Mouse (Mus musculus) yolk sac, embryonic 10.5 days (tissue): Measurements from ENCODE around the gene Tdrd9.
A peak's percentile ranks its signal among the peaks of the same experiment; 100 is the strongest.

ENCODE experiments used
- DNase-seq: peaks from one replicate; pipeline ENCODE4 v3.0.0-alpha.2; 2017; ENCODE audit warnings: low spot score

Tdrd9 gene

GRCm38 (mm10) chr12:111958101-111958865 lies 13.1 kb upstream of the Tdrd9 start:
- DNase-seq = peak; percentile 39

- DNase-seq = no peak
These were observed 8.0 kb upstream of the Tdrd9 start for GRCm38 (mm10) chr12:111963339-111963738.

- DNase-seq = peak; percentile 96
These were observed 4.6 kb upstream of the Tdrd9 start, which contains the start of gene Atp5mpl for GRCm38 (mm10) chr12:111966683-111967173. Atp5mpl (minus strand) TSS chr12:111966977.

- no peak for DNase-seq
These were observed 1.3 kb upstream of the Tdrd9 start for GRCm38 (mm10) chr12:111970085-111970484.

GRCm38 (mm10) chr12:111972504-111972903 lies 1.1 kb downstream of the Tdrd9 start:
- no peak for DNase-seq

GRCm38 (mm10) chr12:111974578-111974977 lies 3.2 kb downstream of the Tdrd9 start:
- DNase-seq = no peak

- DNase-seq = no peak
These were observed 5.8 kb downstream of the Tdrd9 start for GRCm38 (mm10) chr12:111977138-111977537.

GRCm38 (mm10) chr12:111978274-111978673 lies 6.9 kb downstream of the Tdrd9 start:
- DNase-seq = no peak

GRCm38 (mm10) chr12:111980887-111981367 lies 9.6 kb downstream of the Tdrd9 start, which contains the start of gene Rd3l:
Rd3l (minus strand) TSS chr12:111981317.
- DNase-seq = no peak

- no peak for DNase-seq
These were observed 10.5 kb downstream of the Tdrd9 start for GRCm38 (mm10) chr12:111981831-111982230.

GRCm38 (mm10) chr12:111983165-111983564 lies 11.8 kb downstream of the Tdrd9 start:
- no peak for DNase-seq

GRCm38 (mm10) chr12:111986756-111987155 lies 15.4 kb downstream of the Tdrd9 start:
- no peak for DNase-seq

- DNase-seq = no peak
These were observed 21.3 kb downstream of the Tdrd9 start for GRCm38 (mm10) chr12:111992626-111993025.

GRCm38 (mm10) chr12:111995161-111995560 lies 23.8 kb downstream of the Tdrd9 start:
- DNase-seq = no peak

GRCm38 (mm10) chr12:111999735-112000134 lies 28.4 kb downstream of the Tdrd9 start:
- no peak for DNase-seq

GRCm38 (mm10) chr12:112001223-112001622 lies 29.9 kb downstream of the Tdrd9 start:
- peak; percentile 58 for DNase-seq

GRCm38 (mm10) chr12:112012511-112013270 lies 41.3 kb downstream of the Tdrd9 start:
- peak; percentile 12 for DNase-seq

- DNase-seq = no peak
These were observed 42.0 kb downstream of the Tdrd9 start for GRCm38 (mm10) chr12:112013271-112013801.

- no peak for DNase-seq
These were observed 45.0 kb downstream of the Tdrd9 start for GRCm38 (mm10) chr12:112016346-112016745.

GRCm38 (mm10) chr12:112023306-112023705 lies 51.9 kb downstream of the Tdrd9 start:
- DNase-seq = no peak

GRCm38 (mm10) chr12:112024581-112025310 lies 53.4 kb downstream of the Tdrd9 start:
- DNase-seq = no peak

GRCm38 (mm10) chr12:112025457-112025856 lies 54.1 kb downstream of the Tdrd9 start:
- no peak for DNase-seq
